Mouse (Mus musculus): ENCODE data around the gene Bpifb1.
"Not testable (repeated sequence)": the region's sequence is repeated elsewhere in the genome, so short reads cannot be mapped to it uniquely, and the experiment has no call there.

The Bpifb1 gene

DNA sequence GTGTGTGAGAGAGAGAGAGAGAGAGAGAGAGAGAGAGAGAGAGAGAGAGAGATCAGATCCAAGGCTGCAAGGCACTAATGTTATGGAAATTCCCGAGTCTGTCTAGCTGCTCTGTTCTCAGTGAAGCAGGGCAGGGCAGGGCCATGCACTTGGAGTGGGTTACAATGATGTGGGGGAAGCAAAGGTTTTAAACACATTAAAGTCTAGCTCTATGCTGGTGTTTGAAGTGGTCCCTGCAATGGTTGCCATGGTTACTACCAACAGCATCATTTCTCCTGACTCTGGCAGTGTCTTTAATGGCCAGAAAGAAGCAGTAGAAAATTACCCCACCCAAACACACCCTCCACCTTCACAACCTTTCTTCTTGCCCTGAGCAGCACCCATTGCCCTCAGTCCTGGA is 20.5 kb downstream of the Bpifb1 start:
- no peak for DNase-seq (ENCODE audit: low spot score in 2 of 2)

DNA sequence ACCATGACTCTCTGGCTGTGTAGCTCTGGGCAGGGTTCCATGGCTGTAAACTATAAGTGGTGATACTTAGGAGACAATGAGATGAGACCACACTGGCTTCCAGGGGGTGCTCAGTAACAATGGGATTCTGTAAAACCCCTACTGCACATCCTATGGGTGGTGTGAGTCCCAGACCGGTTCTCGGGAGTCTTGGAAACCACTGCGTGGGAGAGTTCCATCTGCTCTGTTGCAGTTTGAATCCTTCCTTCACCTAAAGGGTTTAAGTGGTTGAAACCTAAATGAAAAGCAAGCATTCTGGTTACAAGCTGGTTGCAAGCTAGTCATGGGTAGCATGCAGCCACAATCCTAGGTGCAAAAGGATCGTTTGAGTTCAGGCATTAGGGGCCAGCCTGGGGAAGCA is 21.3 kb downstream of the Bpifb1 start:
- DNase-seq (ENCODE audit: low spot score in 2 of 2): peak; percentile 68 to 83

DNA sequence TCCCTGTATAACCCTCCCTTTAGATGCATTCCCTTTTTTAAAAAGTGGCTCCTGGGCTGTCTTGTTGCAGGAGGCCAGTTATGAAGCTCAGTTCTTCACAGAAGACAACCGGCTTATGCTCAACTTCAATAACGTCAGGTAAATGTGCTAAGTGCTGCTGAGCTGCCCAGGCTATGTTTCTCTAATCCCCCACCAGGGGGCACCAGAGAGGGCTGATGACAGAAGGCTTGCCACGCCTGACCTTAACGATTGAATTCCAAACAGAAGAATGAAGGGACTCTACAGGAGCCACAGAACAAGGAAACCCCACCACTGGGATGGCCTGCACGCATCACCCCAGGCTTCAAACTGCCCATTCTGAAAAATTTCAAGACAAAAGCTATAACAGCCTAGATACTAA is 24.6 kb downstream of the Bpifb1 start:
- DNase-seq (ENCODE audit: low spot score in 2 of 2): peak; percentile 47 to 58

DNA sequence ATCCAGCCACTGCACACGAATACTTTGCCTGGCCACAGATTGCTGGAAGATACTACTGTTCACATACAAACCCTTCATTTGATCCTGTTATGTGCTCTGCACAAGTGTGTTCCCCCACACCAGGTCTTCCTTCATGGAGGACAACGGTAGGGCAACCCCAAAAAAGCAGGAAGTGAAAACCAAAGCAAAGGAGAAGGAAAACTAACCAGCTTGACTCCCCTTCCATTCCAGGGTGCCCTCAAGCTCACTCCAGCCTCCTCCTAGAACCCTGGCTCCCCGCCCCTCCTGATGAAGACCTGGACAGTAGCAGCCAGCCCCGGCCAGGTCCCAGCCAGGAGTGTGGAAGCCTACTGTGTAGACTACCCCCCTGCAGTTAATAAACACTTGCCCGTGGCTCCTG is 29.3 kb downstream of the Bpifb1 start:
- no peak for DNase-seq (ENCODE audit: low spot score in 2 of 2)

DNA sequence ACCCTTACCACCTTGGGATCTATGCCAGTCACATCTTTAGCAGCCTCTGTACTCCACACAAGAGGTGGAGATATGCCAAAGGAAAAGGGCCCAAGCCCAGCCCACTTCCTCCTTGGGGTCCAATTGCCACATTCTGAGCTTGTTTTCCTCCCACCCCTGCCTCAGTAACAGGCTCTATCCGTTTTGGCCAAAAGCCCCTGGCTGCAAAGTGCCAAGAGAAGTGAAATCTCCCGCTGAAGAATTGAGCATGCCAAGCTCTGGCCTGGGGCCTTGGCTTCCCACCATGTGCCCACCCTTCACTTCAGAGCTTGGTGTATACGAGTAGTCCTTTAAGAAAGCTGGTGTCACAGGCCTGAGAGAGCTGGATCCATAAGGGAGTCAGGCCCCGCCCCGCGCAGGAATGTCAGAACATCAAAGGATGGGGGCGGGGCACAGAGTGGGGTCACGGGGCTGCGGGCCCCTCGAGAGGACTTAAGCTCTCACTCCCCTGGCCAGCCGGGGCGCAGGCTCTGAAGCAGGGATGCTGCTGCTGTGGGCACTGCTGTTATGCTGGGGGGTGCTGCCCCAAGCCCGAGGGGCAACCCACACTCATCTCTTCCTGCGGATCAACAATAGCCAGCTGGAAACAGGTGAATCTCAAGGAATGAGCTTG is 32.8 kb downstream of the Bpifb1 start, which contains the start of gene Bpifb5:
TSS of gene Bpifb5 (plus strand) at position 478 of the 652 bp plus-strand sequence.
- DNase-seq (ENCODE audit: low spot score in 2 of 2): no peak

DNA sequence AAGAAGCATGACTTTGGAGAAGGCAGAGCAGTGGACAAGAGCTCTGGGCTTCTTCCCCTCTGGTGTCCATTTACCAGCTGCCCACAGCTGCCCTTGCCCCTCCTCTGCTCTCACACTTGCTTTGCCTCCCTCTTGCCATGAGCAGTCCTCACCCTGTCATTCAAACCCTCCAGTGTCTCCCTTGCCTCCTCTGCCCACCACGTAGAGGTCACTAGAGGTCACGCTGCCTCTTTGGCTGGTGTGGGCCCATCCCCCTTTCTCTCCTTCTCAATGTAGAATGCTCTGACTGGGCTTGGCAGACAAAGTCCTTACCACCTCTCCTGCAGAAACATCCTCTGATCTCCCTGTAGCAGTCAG is 33.3 kb downstream of the Bpifb1 start:
- no peak for DNase-seq (ENCODE audit: low spot score in 2 of 2)

DNA sequence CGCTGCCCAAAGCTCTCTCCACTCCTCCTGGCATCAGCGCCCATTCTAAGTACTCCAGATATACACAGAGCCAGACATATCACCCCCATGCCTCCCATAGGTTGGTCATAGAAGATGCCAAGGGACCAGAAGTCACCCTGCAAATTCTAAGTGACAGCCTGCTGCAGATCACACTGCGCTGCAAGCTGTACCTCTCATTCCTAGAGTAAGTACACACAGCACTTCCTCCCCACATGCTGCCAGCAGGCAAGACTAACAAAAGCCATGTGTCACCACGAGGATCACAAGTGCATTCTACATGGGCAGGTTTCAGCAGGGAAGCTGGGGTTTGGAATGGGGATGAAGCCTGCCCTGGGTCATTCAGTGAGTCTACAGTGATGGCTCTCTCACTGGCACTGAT is 36.4 kb downstream of the Bpifb1 start:
- no peak for DNase-seq (ENCODE audit: low spot score in 2 of 2)

DNA sequence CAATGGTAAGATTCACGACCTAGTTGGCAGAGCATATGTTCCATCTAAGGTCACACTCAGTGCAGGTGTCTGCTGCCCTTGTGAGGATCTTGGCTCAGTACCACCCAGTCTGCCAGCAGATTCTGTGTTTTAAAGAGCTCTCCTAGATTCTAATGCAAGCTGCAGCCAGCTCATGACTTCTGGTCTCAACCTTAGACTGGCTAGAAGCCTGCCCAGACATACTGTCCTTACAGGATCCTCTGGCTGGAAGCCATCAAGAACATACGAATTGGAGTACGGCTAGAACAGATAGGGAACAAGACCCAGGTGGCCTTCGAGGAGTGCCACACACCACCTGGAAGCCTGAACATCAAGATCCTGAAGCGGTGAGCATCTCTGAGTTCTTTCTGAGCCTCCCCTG is 37.2 kb downstream of the Bpifb1 start:
- DNase-seq (ENCODE audit: low spot score in 2 of 2): no peak

DNA sequence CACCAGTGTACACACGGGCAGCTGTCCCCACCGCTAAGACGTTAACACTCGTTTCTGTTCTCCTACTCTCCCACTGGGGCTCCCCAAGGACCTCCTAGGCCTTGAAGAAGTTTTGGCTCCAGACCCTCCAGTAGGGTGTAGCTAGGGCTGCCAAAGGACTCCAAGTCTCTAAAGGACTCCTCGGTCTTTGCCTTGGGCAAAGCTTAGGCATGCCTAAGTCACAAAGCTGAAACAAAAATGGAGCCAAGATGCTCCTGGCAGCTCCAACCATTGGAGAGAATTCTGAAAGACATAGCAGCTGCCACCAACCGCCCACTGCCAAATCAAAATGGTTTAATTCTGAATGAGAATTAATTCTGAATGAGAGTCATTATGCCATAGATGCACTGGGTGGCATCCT is 42.8 kb downstream of the Bpifb1 start:
- peak in 1 of 2 experiments; percentile 33 for DNase-seq (ENCODE audit: low spot score in 2 of 2)

DNA sequence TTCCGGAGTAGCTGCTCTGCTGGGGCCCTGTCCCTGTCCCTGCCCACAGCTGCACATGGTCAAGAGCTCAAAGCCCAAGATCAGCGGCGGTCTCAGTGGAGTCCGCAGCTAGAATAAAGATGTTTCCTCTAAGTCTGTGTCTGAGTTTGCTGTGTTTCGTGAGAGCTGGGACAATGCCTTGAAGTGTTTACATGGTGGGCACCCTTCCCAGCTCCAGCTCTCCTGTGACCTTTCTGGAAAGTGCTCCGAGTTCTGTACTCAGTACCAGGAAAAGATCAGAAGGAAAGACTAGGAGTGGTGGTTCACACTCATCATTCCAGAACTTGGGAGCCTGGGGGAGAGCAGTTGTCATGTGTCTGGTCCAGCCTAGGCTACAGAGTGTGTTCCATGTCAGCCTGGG is 50.2 kb downstream of the Bpifb1 start:
- no peak for DNase-seq (ENCODE audit: low spot score in 2 of 2)

DNA sequence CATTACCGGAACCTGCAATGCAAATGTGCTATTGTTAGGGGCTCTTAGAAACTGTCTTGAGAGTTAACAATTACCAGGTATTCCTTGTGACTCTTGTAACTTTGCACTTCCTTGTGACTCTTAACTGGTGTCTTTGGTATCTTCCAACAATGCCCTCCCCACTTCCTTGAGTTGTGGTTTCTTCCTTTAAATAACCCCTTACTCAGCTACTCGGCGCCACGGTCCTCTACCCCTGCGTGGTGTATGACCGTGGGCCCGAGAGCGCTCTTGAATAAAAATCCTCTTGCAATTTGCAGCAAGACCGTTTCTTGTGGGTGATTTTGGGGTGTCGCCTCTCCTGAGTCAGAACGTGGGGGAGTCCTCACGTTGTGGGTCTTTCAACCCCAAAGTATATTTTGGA is 52.1 kb downstream of the Bpifb1 start:
- DNase-seq (ENCODE audit: low spot score in 2 of 2): not testable (repeated sequence)

DNA sequence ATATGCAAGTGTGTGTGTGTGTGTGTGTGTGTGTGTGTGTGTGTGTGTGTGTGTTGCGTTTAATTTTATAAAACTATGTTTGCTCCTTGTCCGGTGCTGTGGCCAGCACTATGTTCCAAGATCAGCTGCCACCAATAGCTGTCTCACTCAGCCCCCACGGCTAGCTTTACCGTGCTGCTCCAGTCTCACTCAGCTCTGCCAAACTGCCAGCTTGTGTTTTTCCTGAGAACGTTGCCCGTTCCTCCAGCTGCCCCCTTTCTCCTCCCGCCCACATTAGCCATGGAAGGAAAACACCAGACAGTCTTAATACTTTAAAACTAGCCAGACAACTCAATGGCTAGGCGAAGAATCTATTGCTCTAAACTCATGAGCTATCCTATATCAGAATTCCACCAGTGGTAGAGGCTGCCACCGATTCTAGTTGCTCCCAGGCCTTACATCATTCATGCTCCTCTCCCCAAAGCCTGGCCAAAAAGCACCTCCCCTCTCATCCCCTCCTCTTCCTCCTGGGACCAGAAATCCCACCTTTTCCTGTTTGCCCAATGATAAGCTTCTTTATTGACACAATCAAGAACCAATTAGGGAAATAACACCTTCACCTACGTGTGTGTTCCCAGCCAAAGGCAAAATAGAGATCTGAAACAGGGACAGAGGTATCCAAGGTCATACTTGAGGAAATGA is 52.9 kb downstream of the Bpifb1 start:
- peak; percentile 56 to 64 for DNase-seq (ENCODE audit: low spot score in 2 of 2)

DNA sequence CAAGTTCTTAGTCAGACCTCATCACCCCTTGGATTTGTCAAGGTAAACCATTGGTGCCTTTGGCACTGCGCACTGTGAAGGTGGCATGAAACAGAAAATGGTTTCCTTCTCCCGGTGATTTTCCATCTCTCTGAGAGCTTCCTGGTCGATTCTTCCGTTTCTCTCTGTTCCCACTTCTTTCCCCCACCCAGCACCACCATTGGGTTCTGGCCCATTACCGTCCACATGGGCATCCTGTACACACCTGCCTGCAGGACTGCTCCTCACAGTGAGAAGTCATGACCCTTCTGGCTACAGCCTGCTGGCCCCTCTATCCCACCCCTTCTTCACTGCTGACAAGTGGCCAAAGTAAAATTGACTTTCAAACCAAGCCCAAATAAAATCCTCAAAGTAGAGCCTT is 54.7 kb downstream of the Bpifb1 start:
- DNase-seq (ENCODE audit: low spot score in 2 of 2): no peak

DNA sequence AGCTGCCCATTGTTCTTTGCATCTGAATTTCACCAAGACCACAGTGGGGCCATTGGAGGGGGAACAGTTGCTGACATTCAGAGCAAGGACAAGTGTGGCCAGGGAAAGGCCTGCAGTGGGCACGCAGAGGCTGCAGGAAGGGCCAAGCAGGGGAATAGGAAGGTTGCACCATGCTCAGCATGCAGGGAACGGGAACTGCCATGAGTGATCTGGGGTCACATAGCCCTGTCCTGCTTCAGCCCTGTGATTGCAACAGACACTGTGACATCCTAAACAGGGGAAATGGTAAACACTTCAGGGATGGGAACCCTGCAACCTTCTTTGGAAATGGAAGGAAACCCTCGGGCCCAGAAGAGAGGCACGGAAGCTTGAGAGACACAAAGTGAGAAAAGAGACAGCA is 64.6 kb downstream of the Bpifb1 start:
- DNase-seq (ENCODE audit: low spot score in 2 of 2): not testable (repeated sequence)

DNA sequence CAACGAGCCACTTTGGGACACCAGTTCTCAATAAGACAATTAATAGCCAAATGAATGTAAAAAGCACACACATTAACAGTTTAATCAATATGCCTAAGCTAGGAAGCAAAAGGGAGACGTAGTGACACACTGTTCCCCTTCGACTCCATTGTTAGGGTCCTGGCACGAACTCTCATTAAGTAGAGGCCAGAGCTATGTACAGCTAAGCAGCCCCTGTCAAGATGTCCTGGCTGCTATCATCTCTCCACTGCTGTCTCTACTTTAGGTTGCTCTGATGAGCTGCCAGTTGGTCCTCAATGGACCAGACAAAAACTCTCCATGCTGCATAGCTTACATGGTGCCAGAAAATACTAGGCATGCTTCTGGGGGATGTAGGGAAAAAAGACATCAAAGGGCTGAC is 65.2 kb downstream of the Bpifb1 start:
- DNase-seq (ENCODE audit: low spot score in 2 of 2): no peak

DNA sequence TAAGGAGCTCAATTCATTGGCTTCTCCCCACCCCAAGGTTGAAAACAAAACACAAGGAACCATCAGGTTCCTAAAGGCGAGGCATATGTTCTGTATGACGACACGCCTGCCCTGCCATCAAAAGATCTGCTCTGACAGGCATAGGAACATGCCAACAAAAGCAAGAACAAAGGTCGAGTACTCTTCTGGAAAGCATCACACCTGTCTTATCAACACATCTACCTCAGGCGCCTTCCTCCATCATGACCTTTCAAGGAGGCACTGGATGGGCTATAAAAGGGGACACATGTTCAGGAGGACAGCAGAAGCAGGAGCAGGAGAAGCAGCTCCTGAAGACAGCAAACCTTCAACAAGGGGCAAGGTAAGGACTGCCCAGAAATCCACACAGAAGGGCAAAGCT is 66.9 kb downstream of the Bpifb1 start, which contains the start of gene Bpifb9a:
TSS of gene Bpifb9a (plus strand) at position 301 of the 400 bp plus-strand sequence.
- not testable (repeated sequence) for DNase-seq (ENCODE audit: low spot score in 2 of 2)

DNA sequence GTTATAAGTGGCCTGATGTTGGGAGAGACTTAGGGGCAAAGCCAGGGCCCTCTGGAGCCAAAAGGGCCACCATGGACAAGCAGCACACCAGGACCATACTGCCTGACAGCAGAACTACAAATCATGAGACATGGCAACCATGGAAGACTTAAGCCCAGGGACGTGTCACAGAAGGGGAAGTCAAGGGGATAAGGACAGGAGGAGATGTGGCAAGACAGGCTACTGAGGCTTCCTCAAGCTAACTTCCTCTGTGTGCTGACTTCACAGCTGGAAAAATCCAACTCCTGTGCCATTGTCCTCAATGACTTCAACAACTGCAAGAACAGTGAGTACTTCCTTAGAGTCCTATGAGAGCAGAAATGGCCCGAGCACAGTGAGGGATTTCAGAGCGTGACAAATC is 73.8 kb downstream of the Bpifb1 start:
- DNase-seq (ENCODE audit: low spot score in 2 of 2): not testable (repeated sequence)
